Mouse (Mus musculus): ENCODE measurements at regions not wholly inside any gene's neighbourhood (a gene's known extent, or its start where the extent isn't known, plus 50 kb on each side); places are given as distances from the start of the nearest gene placed in this dataset.
A peak's percentile ranks its signal among the peaks of the same experiment; 100 is the strongest.

DNA sequence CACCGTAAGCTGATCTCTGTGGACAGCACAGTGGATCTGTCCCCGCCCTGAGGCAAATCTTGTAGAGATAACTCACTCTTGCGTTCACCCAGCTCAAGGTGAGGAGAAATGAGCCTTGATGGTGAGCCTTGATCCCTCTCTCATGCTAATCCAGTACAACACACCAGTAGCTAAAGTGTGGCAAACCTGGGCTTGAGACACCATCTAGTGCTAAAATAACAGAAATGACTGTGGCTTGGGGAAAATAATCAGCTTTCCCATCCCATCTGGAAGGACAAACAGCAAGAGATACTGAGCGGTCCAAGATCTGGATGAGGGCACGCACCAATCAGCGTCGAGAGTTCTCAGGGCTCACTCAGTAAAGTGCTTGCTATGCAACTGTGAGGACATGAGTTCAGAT, 50.9 kb upstream of the Cbln4 start:
- no peak for ATAC-seq (ENCODE audit: low FRiP score, low TSS enrichment)
- Histone ChIP-seq H3K4me2 (replicated peaks; ENCODE audit: low read depth, low read length) (no peak overlapping the region), H3K9me3 (ENCODE audit: low read length) (no peaks in the 10 kb centered on the region), H3K4me3 (ENCODE audit: low read length) (no peak overlapping the region), H3K9ac (replicated peaks; ENCODE audit: low read length) (no peak overlapping the region), H3K36me3 (ENCODE audit: insufficient read depth, low read length) (no peaks in the 10 kb centered on the region), H3K27ac (ENCODE audit: low read length) (no peak overlapping the region), H3K4me1 (ENCODE audit: insufficient read depth, low read length) (no peaks in the 10 kb centered on the region), H3K27me3 (ENCODE audit: insufficient read depth, low read length) (no peaks in the 10 kb centered on the region)
- 87% methylated on average over 7 of the region's 7 CpGs for WGBS

DNA sequence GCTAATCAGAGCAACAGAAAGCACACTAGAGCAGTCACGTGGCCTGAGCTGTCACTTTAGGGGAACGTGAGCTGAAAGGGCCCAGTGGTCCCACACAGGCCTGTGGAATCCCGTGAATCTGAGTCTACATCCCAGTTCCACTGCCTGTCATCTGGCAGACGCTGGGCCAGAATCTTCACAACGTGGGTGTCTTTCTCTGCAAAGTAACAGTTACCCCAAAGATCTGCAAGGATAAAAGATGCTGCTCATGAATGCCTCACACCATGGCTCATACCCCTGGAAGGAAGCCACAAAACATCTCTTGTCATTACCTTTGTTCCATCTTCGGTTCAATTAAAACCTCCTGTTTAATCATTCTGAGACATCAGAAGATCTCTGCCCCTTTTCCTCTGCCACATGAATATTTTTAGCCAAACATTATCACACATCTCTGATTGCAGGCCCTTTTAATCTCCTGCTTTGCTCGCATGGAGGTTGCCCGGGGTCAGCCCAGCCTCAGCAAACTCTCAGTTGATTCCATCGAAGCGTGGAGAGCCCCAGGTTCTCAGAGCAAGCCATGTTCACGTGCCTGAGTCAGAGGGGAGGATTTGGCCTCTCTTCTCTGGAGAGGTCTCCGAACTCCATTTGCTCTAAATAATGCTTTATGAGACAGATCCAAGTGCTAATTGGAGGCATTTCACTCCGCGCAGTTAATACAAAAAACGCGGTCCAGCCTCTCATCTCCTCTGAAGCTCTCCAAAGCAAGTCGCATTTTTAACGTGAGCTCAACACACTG, 60.8 kb upstream of the Cbln4 start:
- 0 out of 2 replicates have a peak, but pooled peaks have one; percentile 31 for ATAC-seq (ENCODE audit: low FRiP score, low TSS enrichment)
- 28% methylated on average over 18 of the region's 18 CpGs for whole genome bisulfite sequencing
- no peaks in the 10 kb centered on the region for H3K4me1 ChIP-seq (ENCODE audit: insufficient read depth, low read length)

DNA sequence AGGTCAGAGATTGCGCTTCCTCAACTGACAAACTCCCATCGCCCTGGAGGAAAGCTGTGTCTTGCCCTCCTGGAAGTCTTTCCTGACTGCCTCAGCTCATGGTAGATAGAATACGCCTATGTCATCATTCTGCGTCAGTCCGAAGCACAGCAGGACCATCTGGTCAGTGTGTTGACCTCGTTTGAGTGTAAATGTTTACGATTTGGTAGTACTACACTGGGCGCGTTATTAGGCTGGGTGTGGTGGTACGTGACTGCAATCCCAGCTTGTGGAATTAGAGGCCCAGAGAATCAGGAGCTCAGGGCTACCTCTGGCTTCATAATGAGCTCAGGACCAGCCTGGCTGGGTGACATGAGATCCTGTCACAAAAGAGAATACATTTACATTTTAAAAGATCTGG, 62.0 kb upstream of the Cbln4 start:
- no peak overlapping the region for H3K4me3 ChIP-seq (ENCODE audit: low read length)
- WGBS = 23% methylated on average over 10 of the region's 10 CpGs
- no peaks in the 10 kb centered on the region for H3K9me3 ChIP-seq (ENCODE audit: low read length)
- peak; percentile 59; the same call in 1 of the 2 replicates for ATAC-seq (ENCODE audit: low FRiP score, low TSS enrichment)
- no peak overlapping the region for H3K9ac ChIP-seq (replicated peaks; ENCODE audit: low read length)
- H3K4me2 ChIP-seq (replicated peaks; ENCODE audit: low read depth, low read length) = 0 out of 2 replicates have a peak overlapping the region, but pooled peaks have one; percentile 13
- H3K27ac ChIP-seq (ENCODE audit: low read length) = no peak overlapping the region
- H3K27me3 ChIP-seq (ENCODE audit: insufficient read depth, low read length) = no peaks in the 10 kb centered on the region
- H3K4me1 ChIP-seq (ENCODE audit: insufficient read depth, low read length) = no peaks in the 10 kb centered on the region
- no peaks in the 10 kb centered on the region for H3K36me3 ChIP-seq (ENCODE audit: insufficient read depth, low read length)

More for the DNA sequence above, 60.8 kb upstream of the Cbln4 start:
- Histone ChIP-seq H3K4me3 (ENCODE audit: low read length) (no peak overlapping the region), H3K36me3 (ENCODE audit: insufficient read depth, low read length) (no peaks in the 10 kb centered on the region), H3K9ac (replicated peaks; ENCODE audit: low read length) (no peak overlapping the region), H3K9me3 (ENCODE audit: low read length) (no peaks in the 10 kb centered on the region), H3K4me2 (replicated peaks; ENCODE audit: low read depth, low read length) (no peak overlapping the region), H3K27ac (ENCODE audit: low read length) (no peak overlapping the region), H3K27me3 (ENCODE audit: insufficient read depth, low read length) (no peaks in the 10 kb centered on the region)

DNA sequence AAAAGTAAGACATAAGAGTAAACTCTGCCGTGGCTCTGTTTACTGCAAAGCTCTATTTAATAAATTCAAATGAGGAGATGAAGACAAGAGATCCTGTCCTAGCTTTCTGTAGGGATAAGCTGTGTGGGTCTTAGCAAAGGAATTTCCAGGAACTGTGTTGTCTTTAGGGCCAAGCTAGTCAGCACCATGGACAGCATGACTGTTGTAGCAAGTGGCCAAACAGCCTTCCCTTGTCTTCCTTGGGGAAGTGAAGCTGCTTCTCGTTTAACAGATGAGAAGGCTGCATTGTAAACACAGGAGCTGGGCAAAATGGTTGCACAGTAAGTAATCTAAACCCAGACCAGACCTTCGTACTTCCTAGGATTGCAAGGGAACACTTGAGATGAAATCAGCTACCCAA, 67.4 kb upstream of the Cbln4 start:
- H3K4me1 ChIP-seq (ENCODE audit: insufficient read depth, low read length) = no peaks in the 10 kb centered on the region
- H3K4me2 ChIP-seq (replicated peaks; ENCODE audit: low read depth, low read length) = no peak overlapping the region
- H3K27me3 ChIP-seq (ENCODE audit: insufficient read depth, low read length) = no peaks in the 10 kb centered on the region
- no peak overlapping the region for H3K4me3 ChIP-seq (ENCODE audit: low read length)
- no peaks in the 10 kb centered on the region for H3K9me3 ChIP-seq (ENCODE audit: low read length)
- ATAC-seq (ENCODE audit: low FRiP score, low TSS enrichment) = no peak
- no peaks in the 10 kb centered on the region for H3K36me3 ChIP-seq (ENCODE audit: insufficient read depth, low read length)
- 34% methylated on average over 3 of the region's 3 CpGs for whole genome bisulfite sequencing
- H3K27ac ChIP-seq (ENCODE audit: low read length) = no peak overlapping the region
- H3K9ac ChIP-seq (replicated peaks; ENCODE audit: low read length) = no peak overlapping the region

DNA sequence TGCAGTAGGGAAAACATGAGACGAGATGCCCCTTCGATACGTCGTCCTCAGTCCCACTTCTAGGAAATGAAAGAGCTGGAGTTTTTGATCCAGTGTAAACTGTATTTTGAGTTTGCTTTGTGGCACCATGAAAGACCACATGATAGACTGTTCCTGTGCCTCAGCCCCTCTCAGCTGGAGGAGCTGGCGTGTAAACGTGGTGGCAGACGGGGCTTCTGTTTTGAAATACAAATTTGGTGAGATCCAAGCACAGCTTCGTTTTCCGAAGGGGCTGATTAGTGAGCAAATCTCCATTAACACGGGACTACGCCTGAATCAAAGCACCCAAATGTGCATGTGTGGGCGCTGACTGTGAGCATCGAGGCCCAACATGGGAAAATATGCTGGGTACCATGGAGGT, 70.4 kb upstream of the Cbln4 start:
- Histone ChIP-seq H3K4me2 (replicated peaks; ENCODE audit: low read depth, low read length) (no peak overlapping the region), H3K4me1 (ENCODE audit: insufficient read depth, low read length) (no peaks in the 10 kb centered on the region), H3K27ac (ENCODE audit: low read length) (no peak overlapping the region), H3K9me3 (ENCODE audit: low read length) (no peaks in the 10 kb centered on the region), H3K36me3 (ENCODE audit: insufficient read depth, low read length) (no peaks in the 10 kb centered on the region), H3K9ac (replicated peaks; ENCODE audit: low read length) (no peak overlapping the region), H3K27me3 (ENCODE audit: insufficient read depth, low read length) (no peaks in the 10 kb centered on the region), H3K4me3 (ENCODE audit: low read length) (no peak overlapping the region)
- no peak for ATAC-seq (ENCODE audit: low FRiP score, low TSS enrichment)
- WGBS = 89% methylated on average over 13 of the region's 13 CpGs

DNA sequence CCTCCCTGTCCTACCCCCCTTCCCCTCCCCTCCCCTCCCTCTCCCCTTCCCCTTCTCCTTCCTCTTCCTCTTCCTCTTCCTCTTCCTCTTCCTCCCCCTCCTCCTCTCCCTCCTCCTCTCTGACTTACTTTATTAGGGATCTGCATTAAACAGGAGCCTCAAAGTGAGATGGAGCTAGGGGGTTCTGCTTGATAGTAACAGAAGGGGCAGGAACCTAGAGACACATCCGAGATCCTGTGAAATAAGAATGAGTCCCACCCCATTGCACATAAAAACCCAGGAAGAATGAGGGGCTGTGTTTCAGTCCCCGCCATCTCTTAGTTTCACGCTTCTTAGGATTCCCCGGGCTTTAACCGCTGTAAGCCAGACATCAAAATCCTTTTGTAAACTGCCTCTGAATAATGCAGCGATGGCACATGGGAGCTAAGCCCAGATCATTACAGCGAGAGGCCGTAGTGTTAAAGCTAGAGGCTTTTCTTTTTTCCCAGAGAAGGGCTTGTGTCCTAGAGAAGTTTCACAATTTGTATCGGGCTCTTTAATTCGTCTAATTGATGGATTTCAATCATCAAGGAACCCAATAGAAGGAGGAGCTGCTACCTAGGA, 72.4 kb upstream of the Cbln4 start:
- Histone ChIP-seq H3K27me3 (ENCODE audit: insufficient read depth, low read length) (no peaks in the 10 kb centered on the region), H3K4me2 (replicated peaks; ENCODE audit: low read depth, low read length) (no peak overlapping the region), H3K27ac (ENCODE audit: low read length) (no peak overlapping the region), H3K36me3 (ENCODE audit: insufficient read depth, low read length) (no peaks in the 10 kb centered on the region), H3K4me1 (ENCODE audit: insufficient read depth, low read length) (no peaks in the 10 kb centered on the region), H3K4me3 (ENCODE audit: low read length) (no peak overlapping the region), H3K9ac (replicated peaks; ENCODE audit: low read length) (no peak overlapping the region), H3K9me3 (ENCODE audit: low read length) (no peaks in the 10 kb centered on the region)
- ATAC-seq (ENCODE audit: low FRiP score, low TSS enrichment) = no peak
- whole genome bisulfite sequencing = 88% methylated on average over 10 of the region's 10 CpGs

DNA sequence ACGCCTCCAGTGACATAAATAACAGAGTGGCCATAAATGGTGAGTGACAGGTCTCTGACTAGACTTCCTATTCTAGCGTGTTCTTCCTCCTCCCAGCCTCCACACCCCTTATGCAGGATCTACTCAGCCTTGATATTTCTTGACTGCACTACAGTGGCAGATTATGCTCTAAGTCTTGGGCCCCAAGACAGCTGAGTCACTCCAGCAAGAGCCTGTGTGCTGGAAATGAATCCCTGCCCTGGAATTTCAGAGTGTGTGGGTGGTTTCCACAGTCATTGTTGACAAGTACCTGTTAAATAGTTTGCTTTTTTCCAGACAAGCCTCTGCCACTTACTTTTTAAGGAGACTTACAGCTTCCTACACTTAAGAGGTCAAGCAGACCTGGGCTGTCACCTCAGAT, 84.3 kb upstream of the Cbln4 start:
- no peak overlapping the region for H3K4me3 ChIP-seq (ENCODE audit: low read length)
- 66% methylated on average over 2 of the region's 2 CpGs for WGBS
- H3K4me1 ChIP-seq (ENCODE audit: insufficient read depth, low read length) = no peaks in the 10 kb centered on the region
- no peak overlapping the region for H3K27ac ChIP-seq (ENCODE audit: low read length)
- H3K9ac ChIP-seq (replicated peaks; ENCODE audit: low read length) = no peak overlapping the region
- no peak for ATAC-seq (ENCODE audit: low FRiP score, low TSS enrichment)
- H3K27me3 ChIP-seq (ENCODE audit: insufficient read depth, low read length) = no peaks in the 10 kb centered on the region
- no peaks in the 10 kb centered on the region for H3K36me3 ChIP-seq (ENCODE audit: insufficient read depth, low read length)
- no peak overlapping the region for H3K4me2 ChIP-seq (replicated peaks; ENCODE audit: low read depth, low read length)
- no peaks in the 10 kb centered on the region for H3K9me3 ChIP-seq (ENCODE audit: low read length)

DNA sequence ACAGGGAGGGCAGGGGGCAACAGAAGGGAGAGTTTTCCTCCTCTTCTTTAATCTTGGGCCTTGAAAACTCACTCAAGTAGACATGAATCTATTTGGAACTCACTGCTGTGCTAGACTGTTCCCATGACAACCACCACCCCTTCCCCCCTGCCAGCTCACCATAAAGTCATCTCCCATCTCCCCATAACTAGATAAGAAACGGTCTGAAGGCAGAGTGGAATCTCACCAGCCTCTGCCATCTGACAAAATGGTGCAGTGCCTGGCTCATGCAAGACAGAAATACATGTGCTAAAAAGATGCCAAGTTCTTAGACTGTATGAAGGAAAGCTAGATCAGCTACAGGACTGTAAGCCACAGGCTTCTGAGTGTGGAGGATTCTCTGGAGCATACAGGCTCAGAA, 88.0 kb upstream of the Cbln4 start:
- no peak overlapping the region for H3K4me2 ChIP-seq (replicated peaks; ENCODE audit: low read depth, low read length)
- H3K36me3 ChIP-seq (ENCODE audit: insufficient read depth, low read length) = no peaks in the 10 kb centered on the region
- H3K27me3 ChIP-seq (ENCODE audit: insufficient read depth, low read length) = no peaks in the 10 kb centered on the region
- no peak overlapping the region for H3K9ac ChIP-seq (replicated peaks; ENCODE audit: low read length)
- 24% methylated on average over 1 of the region's 1 CpGs for WGBS
- no peak overlapping the region for H3K27ac ChIP-seq (ENCODE audit: low read length)
- H3K9me3 ChIP-seq (ENCODE audit: low read length) = no peaks in the 10 kb centered on the region; the same call in 1 of the 2 replicates
- no peak for ATAC-seq (ENCODE audit: low FRiP score, low TSS enrichment)
- H3K4me3 ChIP-seq (ENCODE audit: low read length) = no peak overlapping the region
- H3K4me1 ChIP-seq (ENCODE audit: insufficient read depth, low read length) = no peaks in the 10 kb centered on the region

DNA sequence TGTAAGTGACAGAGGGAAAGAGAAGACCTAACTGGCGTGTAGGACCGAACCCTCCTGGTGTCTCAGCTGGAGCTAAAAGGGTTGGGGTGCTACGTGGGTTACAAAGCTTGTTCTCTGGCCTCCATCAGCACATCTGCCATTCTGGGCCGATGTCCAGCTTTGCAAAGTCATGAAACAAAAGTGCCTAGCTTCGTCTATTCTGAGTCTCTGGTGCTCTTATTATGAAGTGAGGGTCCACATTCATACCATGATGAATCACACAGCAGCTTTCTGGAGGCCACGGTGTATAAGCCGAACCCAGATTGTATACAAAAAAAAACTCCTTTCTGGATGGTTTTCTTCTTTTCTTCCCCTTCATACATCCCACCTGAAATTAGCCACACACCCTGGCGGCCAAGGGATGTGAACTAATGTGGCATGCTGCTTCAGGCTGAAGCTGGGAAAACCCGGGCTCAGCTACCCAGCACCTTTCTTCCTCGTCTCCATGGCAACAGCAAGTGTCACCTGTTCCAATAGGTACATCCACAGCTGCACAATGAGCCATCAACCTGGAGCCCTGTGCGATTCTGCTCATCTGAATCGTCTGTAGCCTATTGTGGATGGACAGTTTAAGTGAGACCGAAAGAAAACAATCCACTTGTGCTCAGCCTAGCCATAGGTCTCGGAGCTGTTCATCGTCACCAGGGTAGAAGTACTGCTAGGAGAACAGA, 89.5 kb upstream of the Cbln4 start:
- Histone ChIP-seq H3K9me3 (ENCODE audit: low read length) (no peaks in the 10 kb centered on the region; the same call in 1 of the 2 replicates), H3K4me3 (ENCODE audit: low read length) (no peak overlapping the region), H3K4me2 (replicated peaks; ENCODE audit: low read depth, low read length) (no peak overlapping the region), H3K9ac (replicated peaks; ENCODE audit: low read length) (no peak overlapping the region), H3K27ac (ENCODE audit: low read length) (no peak overlapping the region), H3K4me1 (ENCODE audit: insufficient read depth, low read length) (no peaks in the 10 kb centered on the region), H3K36me3 (ENCODE audit: insufficient read depth, low read length) (no peaks in the 10 kb centered on the region), H3K27me3 (ENCODE audit: insufficient read depth, low read length) (no peaks in the 10 kb centered on the region)
- ATAC-seq (ENCODE audit: low FRiP score, low TSS enrichment) = no peak
- 79% methylated on average over 15 of the region's 15 CpGs for WGBS

DNA sequence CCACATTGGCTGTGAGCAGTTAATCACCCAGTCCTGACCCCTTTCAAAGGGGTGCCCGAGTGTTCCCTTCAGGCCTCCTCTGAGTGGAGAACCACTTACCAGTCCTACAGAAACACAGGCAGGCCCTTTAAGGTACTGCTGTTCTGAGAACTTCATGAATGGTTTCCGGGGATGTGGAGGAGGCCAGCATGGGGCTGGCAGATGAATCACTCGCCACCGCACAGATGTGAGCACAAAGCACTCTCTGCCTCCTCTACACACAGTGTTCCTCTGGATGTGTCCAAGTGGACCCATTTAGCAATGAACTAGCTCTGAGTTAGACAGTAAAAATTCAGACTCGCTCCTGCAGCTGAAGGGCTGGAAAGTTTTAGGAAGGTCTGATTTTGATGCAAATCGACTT, 96.8 kb upstream of the Cbln4 start:
- Histone ChIP-seq H3K4me2 (replicated peaks; ENCODE audit: low read depth, low read length) (no peak overlapping the region), H3K9ac (replicated peaks; ENCODE audit: low read length) (no peak overlapping the region), H3K27ac (ENCODE audit: low read length) (no peak overlapping the region), H3K4me3 (ENCODE audit: low read length) (no peak overlapping the region), H3K4me1 (ENCODE audit: insufficient read depth, low read length) (peaks cover 3% of the 10 kb centered on the region; the same call in 1 of the 2 replicates), H3K36me3 (ENCODE audit: insufficient read depth, low read length) (no peaks in the 10 kb centered on the region), H3K9me3 (ENCODE audit: low read length) (no peaks in the 10 kb centered on the region; the same call in 1 of the 2 replicates), H3K27me3 (ENCODE audit: insufficient read depth, low read length) (no peaks in the 10 kb centered on the region)
- no peak for ATAC-seq (ENCODE audit: low FRiP score, low TSS enrichment)
- WGBS = 40% methylated on average over 6 of the region's 6 CpGs

Data from kidney, embryonic 16.5 days (tissue).